Mouse (Mus musculus): ENCODE data around the gene Psmb3.
"Not testable (repeated sequence)": the region's sequence is repeated elsewhere in the genome, so short reads cannot be mapped to it uniquely, and the experiment has no call there.

Gene Psmb3

GRCm38 (mm10) chr11:97694921-97695711 is 8.1 kb upstream of the Psmb3 start:
- DNase-seq (ENCODE audit: low spot score in 2 of 2), result no peak

GRCm38 (mm10) chr11:97695712-97696401 is 7.3 kb upstream of the Psmb3 start:
- no peak for DNase-seq (ENCODE audit: low spot score in 2 of 2)

GRCm38 (mm10) chr11:97696669-97697068 is 6.5 kb upstream of the Psmb3 start:
- no peak for DNase-seq (ENCODE audit: low spot score in 2 of 2)

- no peak for DNase-seq (ENCODE audit: low spot score in 2 of 2)
Measured at GRCm38 (mm10) chr11:97697199-97697890, 5.9 kb upstream of the Psmb3 start.

GRCm38 (mm10) chr11:97697891-97698529 is 5.2 kb upstream of the Psmb3 start:
- no peak for DNase-seq (ENCODE audit: low spot score in 2 of 2)

- peak; percentile 40 to 77 for DNase-seq (ENCODE audit: low spot score in 2 of 2)
Measured at GRCm38 (mm10) chr11:97698741-97699611, 4.2 kb upstream of the Psmb3 start.

GRCm38 (mm10) chr11:97699626-97700002 is 3.6 kb upstream of the Psmb3 start:
- DNase-seq (ENCODE audit: low spot score in 2 of 2), result no peak

- peak; percentile 55 to 79 for DNase-seq (ENCODE audit: low spot score in 2 of 2)
Measured at GRCm38 (mm10) chr11:97700003-97700745, 3.0 kb upstream of the Psmb3 start, which contains the start of gene Pcgf2. Pcgf2 (minus strand) TSS chr11:97700497.

GRCm38 (mm10) chr11:97700746-97701580 is 2.2 kb upstream of the Psmb3 start:
- DNase-seq (ENCODE audit: low spot score in 2 of 2), result no peak

GRCm38 (mm10) chr11:97701581-97702392 is 1.4 kb upstream of the Psmb3 start:
- DNase-seq (ENCODE audit: low spot score in 2 of 2), result no peak

- peak; percentile 88 to 95 for DNase-seq (ENCODE audit: low spot score in 2 of 2)
Measured at GRCm38 (mm10) chr11:97702393-97702745, 830 bp upstream of the Psmb3 start.

GRCm38 (mm10) chr11:97710067-97710466 is 6.9 kb downstream of the Psmb3 start:
- not testable (repeated sequence) for DNase-seq (ENCODE audit: low spot score in 2 of 2)

- no peak for DNase-seq (ENCODE audit: low spot score in 2 of 2)
Measured at GRCm38 (mm10) chr11:97711200-97711900, 8.2 kb downstream of the Psmb3 start.

GRCm38 (mm10) chr11:97712286-97712685 is 9.1 kb downstream of the Psmb3 start:
- DNase-seq (ENCODE audit: low spot score in 2 of 2), result no peak

GRCm38 (mm10) chr11:97713896-97714295 is 10.7 kb downstream of the Psmb3 start:
- no peak for DNase-seq (ENCODE audit: low spot score in 2 of 2)

- no peak for DNase-seq (ENCODE audit: low spot score in 2 of 2)
Measured at GRCm38 (mm10) chr11:97714356-97714755, 11.2 kb downstream of the Psmb3 start.

- DNase-seq (ENCODE audit: low spot score in 2 of 2), result no peak
Measured at GRCm38 (mm10) chr11:97714784-97715760, 11.9 kb downstream of the Psmb3 start.
